Mouse (Mus musculus) liver, adult 2 months (tissue): ENCODE measurements around the gene Kat2a. TPM values are rescaled to one million over a fixed set of nuclear protein-coding genes. Genes with fewer than 3 reads are reported as not detected.
A peak's percentile ranks its signal among the peaks of the same experiment; 100 is the strongest.

Experiments used
- DNase-seq: peaks from one replicate; pipeline ENCODE4 v3.0.0-alpha.2; 2011; ENCODE audit warnings: low read depth, low spot score; ENCODE audit errors: extremely low read depth
- H3K27ac ChIP-seq: fragments of 200-500 bp; replicated peaks from 2 replicates; pipeline ENCODE4 v1.5.1; 2012; ENCODE audit warnings: low read depth, mild to moderate bottlenecking, control low read depth, inconsistent platforms, low read length; ENCODE audit not compliant: insufficient read depth
- H3K27me3 ChIP-seq: fragments of 200-500 bp; 2 replicates; pipeline ENCODE4 v1.6.1; 2012; ENCODE audit warnings: mild to moderate bottlenecking, moderate library complexity, low read length, inconsistent platforms; ENCODE audit not compliant: control insufficient read depth, insufficient read depth
- H3K36me3 ChIP-seq: fragments of 200-500 bp; 2 replicates; pipeline ENCODE4 v1.6.1; 2012; ENCODE audit warnings: low read length, inconsistent platforms; ENCODE audit not compliant: control insufficient read depth, insufficient read depth
- H3K4me1 ChIP-seq: fragments of 200-500 bp; 2 replicates; pipeline ENCODE4 v1.6.1; 2011; ENCODE audit warnings: low read length; ENCODE audit not compliant: control insufficient read depth, insufficient read depth
- H3K4me3 ChIP-seq: fragments of 200-500 bp; 2 replicates; pipeline ENCODE4 v1.5.1; 2011; ENCODE audit warnings: low read depth, mild to moderate bottlenecking, control low read depth, low read length, moderate library complexity; ENCODE audit not compliant: insufficient read depth
- H3K79me2 ChIP-seq: fragments of 200-500 bp; 2 replicates; pipeline ENCODE4 v1.6.1; 2012; ENCODE audit warnings: inconsistent platforms, mild to moderate bottlenecking, low read length, moderate library complexity; ENCODE audit not compliant: control insufficient read depth, insufficient read depth
- H3K9ac ChIP-seq: fragments of 200-500 bp; 2 replicates; pipeline ENCODE4 v1.6.1; 2012; ENCODE audit warnings: low read depth, mild to moderate bottlenecking, control low read depth, inconsistent platforms, low read length
- CTCF ChIP-seq: fragments of 200-500 bp; IDR thresholded peaks from 2 replicates; pipeline ENCODE4 v1.5.1; 2011; ENCODE audit warnings: low read depth, low read length, control low read depth
- POLR2A ChIP-seq: fragments of 200-500 bp; IDR thresholded peaks from 2 replicates; pipeline ENCODE4 v1.6.1; 2011; ENCODE audit warnings: low read length, control low read depth; ENCODE audit not compliant: insufficient read depth; ENCODE audit errors: extremely low read depth
- WGBS: fragments of 180-500 bp; shearing (Covaris S2); methylation state at CpG from one replicate; pipeline ENCODE4 v1.1.7; 2018; 5-methylcytosine and 5-hydroxymethylcytosine counted together
- polyA plus RNA-seq: library from polyadenylated mRNA; depleted of rRNA; stranded (reverse); fragments of >200 nt; gene quantifications from 2 replicates; pipeline ENCODE4 v1.2.3, GENCODE M21; 2012; rRNA removed
- total RNA-seq: library from RNA; depleted of rRNA; stranded (reverse); fragments of >200 nt; gene quantifications from 2 replicates; pipeline ENCODE4 v1.2.3, GENCODE M21; 2014; rRNA removed

The Kat2a gene
- total RNA-seq (3.3 and 4.9 TPM in 2 replicates), polyA plus RNA-seq (16.1 and 18.9 TPM in 2 replicates)

- H3K4me3 ChIP-seq = peak within 1 kb of the TSS; percentile 88
- peak; percentile 60; the same call in 1 of the 2 replicates for TF ChIP-seq POLR2A
- TF ChIP-seq CTCF = no peak
- WGBS = 2% methylated on average over 48 of the region's 48 CpGs
- H3K4me1 ChIP-seq = peaks cover 5% of the 10 kb centered on the region
- peak within 1 kb of the TSS; percentile 82 for H3K9ac ChIP-seq
- H3K79me2 ChIP-seq = peaks cover 7% of the 10 kb centered on the region; the same call in 1 of the 2 replicates
- H3K27ac ChIP-seq = peak within 1 kb of the TSS; percentile 21
- peaks cover 7% of the 10 kb centered on the region; the same call in 1 of the 2 replicates for H3K36me3 ChIP-seq
- DNase-seq = peak; percentile 62
- H3K27me3 ChIP-seq = no peaks in the 10 kb centered on the region
Observed at GRCm38 (mm10) chr11:100711783-100712615, at the start of gene Kat2a. Kat2a (minus strand) TSS chr11:100712465.

GRCm38 (mm10) chr11:100761547-100762045 is 49.3 kb upstream of the Kat2a start:
- 3% methylated on average over 27 of the region's 27 CpGs for WGBS
- Histone ChIP-seq H3K4me1 (no peaks in the 10 kb centered on the region), H3K79me2 (no peaks in the 10 kb centered on the region), H3K9ac (peak overlapping the region; percentile 46), H3K27ac (no peak overlapping the region), H3K36me3 (no peaks in the 10 kb centered on the region), H3K27me3 (peaks cover 9% of the 10 kb centered on the region; the same call in 1 of the 2 replicates), H3K4me3 (peak overlapping the region; percentile 45)
- TF ChIP-seq CTCF (peak; percentile 88), POLR2A (no peak)
- peak; percentile 53 for DNase-seq

GRCm38 (mm10) chr11:100759611-100760233 is 47.5 kb upstream of the Kat2a start, which contains the start of gene Kcnh4:
Kcnh4 (minus strand) TSS chr11:100759942.
- H3K27me3 ChIP-seq = peaks cover 9% of the 10 kb centered on the region; the same call in 1 of the 2 replicates
- H3K79me2 ChIP-seq = no peaks in the 10 kb centered on the region
- no peak within 1 kb of the TSS for H3K9ac ChIP-seq
- no peaks in the 10 kb centered on the region for H3K4me1 ChIP-seq
- TF ChIP-seq POLR2A = no peak
- 0 out of 2 replicates have a peak, but pooled peaks have one; percentile 15 for TF ChIP-seq CTCF
- DNase-seq = no peak
- 3% methylated on average over 51 of the region's 51 CpGs for WGBS
- H3K27ac ChIP-seq = no peak within 1 kb of the TSS
- no peak within 1 kb of the TSS for H3K4me3 ChIP-seq
- H3K36me3 ChIP-seq = no peaks in the 10 kb centered on the region

GRCm38 (mm10) chr11:100758707-100759610 is 46.7 kb upstream of the Kat2a start:
- Histone ChIP-seq H3K36me3 (no peaks in the 10 kb centered on the region), H3K9ac (no peak overlapping the region), H3K27ac (no peak overlapping the region), H3K4me3 (no peak overlapping the region), H3K4me1 (no peaks in the 10 kb centered on the region), H3K27me3 (peaks cover 9% of the 10 kb centered on the region; the same call in 1 of the 2 replicates), H3K79me2 (no peaks in the 10 kb centered on the region)
- 6% methylated on average over 35 of the region's 35 CpGs for WGBS
- DNase-seq = no peak
- TF ChIP-seq POLR2A = no peak
- no peak for TF ChIP-seq CTCF

- TF ChIP-seq CTCF (no peak), POLR2A (no peak)
- H3K9ac ChIP-seq = no peak overlapping the region
- DNase-seq = no peak
- 77% methylated on average over 12 of the region's 12 CpGs for WGBS
- H3K4me1 ChIP-seq = no peaks in the 10 kb centered on the region
- H3K4me3 ChIP-seq = no peak overlapping the region
- no peaks in the 10 kb centered on the region for H3K79me2 ChIP-seq
- H3K27ac ChIP-seq = no peak overlapping the region
- H3K36me3 ChIP-seq = no peaks in the 10 kb centered on the region
- H3K27me3 ChIP-seq = peaks cover 9% of the 10 kb centered on the region; the same call in 1 of the 2 replicates
Observed at GRCm38 (mm10) chr11:100757566-100757965, 45.3 kb upstream of the Kat2a start.
